Mouse (Mus musculus) kidney, adult 8-10 months (tissue): ENCODE results near the gene Lmf1.
A peak's percentile ranks its signal among the peaks of the same experiment; 100 is the strongest.

ENCODE experiments used
- DNase-seq, 2 experiments: peaks; one replicate each; pipeline ENCODE4 v3.0.0; 2022

Gene Lmf1

GRCm38 (mm10) chr17:25578920-25579319, at the start of gene Lmf1:
Gene Lmf1, plus strand, starts transcription at chr17:25579085.
- DNase-seq = peak; percentile 97 to 98

GRCm38 (mm10) chr17:25530357-25531022, 48.4 kb upstream of the Lmf1 start:
- no peak for DNase-seq

GRCm38 (mm10) chr17:25538945-25539875, 39.7 kb upstream of the Lmf1 start:
- DNase-seq = no peak

- DNase-seq = no peak
These were observed 38.2 kb upstream of the Lmf1 start for GRCm38 (mm10) chr17:25540731-25541130.

GRCm38 (mm10) chr17:25541768-25542167, 37.1 kb upstream of the Lmf1 start:
- no peak for DNase-seq

GRCm38 (mm10) chr17:25547026-25547425, 31.9 kb upstream of the Lmf1 start:
- DNase-seq = no peak

GRCm38 (mm10) chr17:25550020-25550419, 28.9 kb upstream of the Lmf1 start:
- no peak for DNase-seq

GRCm38 (mm10) chr17:25551313-25551712, 27.6 kb upstream of the Lmf1 start:
- no peak for DNase-seq

GRCm38 (mm10) chr17:25555159-25555558, 23.7 kb upstream of the Lmf1 start:
- no peak for DNase-seq

- no peak for DNase-seq
These were observed 22.9 kb upstream of the Lmf1 start for GRCm38 (mm10) chr17:25555666-25556629.

GRCm38 (mm10) chr17:25556630-25557354, 22.1 kb upstream of the Lmf1 start:
- no peak for DNase-seq

- DNase-seq = no peak
These were observed 19.3 kb upstream of the Lmf1 start for GRCm38 (mm10) chr17:25559634-25560033.

- no peak for DNase-seq
These were observed 18.2 kb upstream of the Lmf1 start for GRCm38 (mm10) chr17:25560554-25561222.

GRCm38 (mm10) chr17:25561223-25562028, 17.5 kb upstream of the Lmf1 start:
- DNase-seq = no peak

- no peak for DNase-seq
These were observed 14.4 kb upstream of the Lmf1 start for GRCm38 (mm10) chr17:25564481-25564880.

- DNase-seq = no peak
These were observed 13.6 kb upstream of the Lmf1 start for GRCm38 (mm10) chr17:25565244-25565643.

GRCm38 (mm10) chr17:25565860-25566600, 12.9 kb upstream of the Lmf1 start:
- DNase-seq = no peak

GRCm38 (mm10) chr17:25567261-25567660, 11.6 kb upstream of the Lmf1 start:
- no peak for DNase-seq

GRCm38 (mm10) chr17:25567745-25568144, 11.1 kb upstream of the Lmf1 start:
- peak; percentile 30 to 50 for DNase-seq

- no peak for DNase-seq
These were observed 10.7 kb upstream of the Lmf1 start for GRCm38 (mm10) chr17:25568206-25568605.
